Mouse (Mus musculus) olfactory bulb, adult 2 months (tissue): ENCODE measurements at regions not wholly inside any gene's neighbourhood (a gene's known extent, or its start where the extent isn't known, plus 50 kb on each side); places are given as distances from the start of the nearest gene placed in this dataset.

Experiments used
- CTCF ChIP-seq: fragments of 200-500 bp; IDR thresholded peaks from 2 replicates; pipeline ENCODE4 v1.5.1; 2012; ENCODE audit warnings: low read depth, mild to moderate bottlenecking, low read length, moderate library complexity; ENCODE audit not compliant: insufficient read depth
- POLR2A ChIP-seq: fragments of 200-500 bp; IDR thresholded peaks from 2 replicates; pipeline ENCODE4 v1.6.1; 2012; ENCODE audit warnings: mild to moderate bottlenecking, low read depth, low read length, moderate library complexity; ENCODE audit not compliant: insufficient read depth

DNA sequence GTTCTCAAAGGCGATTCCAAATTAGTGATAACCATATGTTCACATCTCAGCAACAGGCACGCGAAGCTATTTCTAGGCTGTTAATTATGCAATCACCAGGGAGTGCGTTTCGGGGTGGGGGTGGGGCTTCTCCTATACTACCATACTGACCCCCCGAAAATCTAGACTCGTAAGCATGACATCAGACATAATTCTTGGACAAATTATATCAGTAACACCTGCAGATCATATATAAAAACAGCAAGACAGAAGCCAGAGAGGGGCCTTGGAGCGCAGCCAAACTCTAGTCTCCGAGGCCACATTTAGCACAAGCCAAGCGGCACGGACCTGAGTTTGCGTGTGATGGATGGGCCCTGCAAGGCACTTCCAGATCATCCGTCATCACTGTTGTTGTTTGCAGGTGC is 359.2 kb upstream of the Cd180 start:
- TF ChIP-seq CTCF (no peak), POLR2A (no peak)
